Mouse (Mus musculus): ENCODE data around the gene Zfp408.

GRCm38 (mm10) chr2:91696225-91696590 is 46.6 kb upstream of the Zfp408 start:
- TF ChIP-seq CTCF (IDR thresholded peaks at IDR 0.05; ENCODE audit: low read depth), result no peak
- TF ChIP-seq EP300 (IDR thresholded peaks at IDR 0.05; ENCODE audit: low read depth), result no peak
